Mouse (Mus musculus) neural tube, embryonic 13.5 days (tissue): ENCODE measurements around the gene Aire. TPM values are rescaled to one million over a fixed set of nuclear protein-coding genes. Genes with fewer than 3 reads are reported as not detected.

Source experiments
- ATAC-seq: fragments of 200-750 bp; cut with Nextera tagmentation; 2 replicates; pipeline ENCODE4 v1.8.0; 2017; ENCODE audit warnings: low read depth, mild to moderate bottlenecking, moderate TSS enrichment, moderate library complexity
- H3K27ac ChIP-seq: fragments of 300-500 bp; sonication (generic); replicated peaks from 2 replicates; pipeline ENCODE4 v1.5.1; 2015; ENCODE audit warnings: moderate library complexity, mild to moderate bottlenecking, inconsistent platforms
- H3K27me3 ChIP-seq: fragments of 300-500 bp; sonication (generic); 2 replicates; pipeline ENCODE4 v1.6.1; 2015; ENCODE audit warnings: mild to moderate bottlenecking, inconsistent platforms
- H3K36me3 ChIP-seq: fragments of 300-500 bp; sonication (generic); 2 replicates; pipeline ENCODE4 v1.6.1; 2015; ENCODE audit warnings: mild to moderate bottlenecking, inconsistent platforms
- H3K4me1 ChIP-seq: fragments of 300-500 bp; sonication (generic); replicated peaks from 2 replicates; pipeline ENCODE4 v1.6.1; 2015; ENCODE audit warnings: inconsistent platforms
- H3K4me2 ChIP-seq: fragments of 300-500 bp; sonication (generic); 2 replicates; pipeline ENCODE4 v1.6.1; 2015; ENCODE audit warnings: inconsistent platforms, mild to moderate bottlenecking, moderate library complexity
- H3K4me3 ChIP-seq: fragments of 300-500 bp; sonication (generic); 2 replicates; pipeline ENCODE4 v1.5.1; 2015; ENCODE audit warnings: mild to moderate bottlenecking, inconsistent platforms
- H3K9ac ChIP-seq: fragments of 300-500 bp; sonication (generic); 2 replicates; pipeline ENCODE4 v1.6.1; 2015; ENCODE audit warnings: moderate library complexity, mild to moderate bottlenecking, inconsistent platforms
- H3K9me3 ChIP-seq: fragments of 300-500 bp; sonication (generic); 2 replicates; pipeline ENCODE4 v1.6.1; 2016; ENCODE audit warnings: inconsistent platforms
- WGBS: fragments of 180-500 bp; shearing (Covaris S2); methylation state at CpG from one replicate; pipeline ENCODE4 v1.1.7; 2015; 5-methylcytosine and 5-hydroxymethylcytosine counted together
- polyA plus RNA-seq: library from polyadenylated mRNA; unstranded; fragments of >200 nt; fragmentation: Nextera tagmentation; extraction: Ambion mirVana; gene quantifications from 2 replicates; pipeline ENCODE4 v1.2.1, GENCODE M21; 2015

The Aire gene
- polyA plus RNA-seq, 1 experiment from 2014 or later: 0.10 TPM

- 0 out of 2 replicates have a peak overlapping the region, but pooled peaks have one; percentile 31 for H3K9ac ChIP-seq
- peaks cover 33% of the 10 kb centered on the region for H3K36me3 ChIP-seq
- peaks cover 30% of the 10 kb centered on the region for H3K4me1 ChIP-seq
- no peak overlapping the region for H3K27ac ChIP-seq
- no peaks in the 10 kb centered on the region for H3K9me3 ChIP-seq
- WGBS: 83% methylated on average over 3 of the region's 3 CpGs
- H3K27me3 ChIP-seq: no peaks in the 10 kb centered on the region
- no peak overlapping the region for H3K4me3 ChIP-seq
- no peak for ATAC-seq
- no peak overlapping the region for H3K4me2 ChIP-seq
Measured at GRCm38 (mm10) chr10:78004479-78005100, 38.8 kb downstream of the Aire start.

GRCm38 (mm10) chr10:78002316-78002715, 41.1 kb downstream of the Aire start:
- Histone ChIP-seq H3K27ac (no peak overlapping the region), H3K27me3 (no peaks in the 10 kb centered on the region), H3K4me3 (no peak overlapping the region), H3K9ac (no peak overlapping the region), H3K4me1 (peaks cover 12% of the 10 kb centered on the region), H3K4me2 (no peak overlapping the region), H3K36me3 (peaks cover 55% of the 10 kb centered on the region), H3K9me3 (no peaks in the 10 kb centered on the region)
- ATAC-seq: no peak
- whole genome bisulfite sequencing: 95% methylated on average over 2 of the region's 2 CpGs

DNA sequence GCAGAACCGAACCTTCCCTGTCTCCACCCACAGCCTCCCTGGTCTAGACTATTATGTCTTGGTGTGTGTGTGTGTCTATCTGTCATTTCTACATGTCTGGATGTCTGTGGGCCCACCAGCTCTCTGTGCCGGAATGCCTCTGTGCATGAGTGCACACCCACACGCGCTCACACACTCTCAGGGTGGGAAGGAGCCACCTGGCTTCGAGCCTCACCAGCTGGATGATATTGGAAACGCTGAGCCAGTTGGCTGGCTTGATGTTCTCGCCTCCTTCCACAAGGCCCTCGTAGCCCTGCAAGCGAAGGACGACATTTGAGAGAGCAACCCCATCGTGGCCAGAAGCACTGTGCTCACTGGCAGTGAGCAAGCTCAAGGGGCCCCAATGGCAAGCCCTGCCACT, 41.6 kb downstream of the Aire start:
- no peak overlapping the region for H3K9ac ChIP-seq
- no peak overlapping the region for H3K4me3 ChIP-seq
- H3K4me1 ChIP-seq: peaks cover 7% of the 10 kb centered on the region
- WGBS: 93% methylated on average over 11 of the region's 11 CpGs
- no peak overlapping the region for H3K4me2 ChIP-seq
- H3K36me3 ChIP-seq: peaks cover 61% of the 10 kb centered on the region
- H3K27me3 ChIP-seq: no peaks in the 10 kb centered on the region
- no peak for ATAC-seq
- no peaks in the 10 kb centered on the region for H3K9me3 ChIP-seq
- no peak overlapping the region for H3K27ac ChIP-seq

DNA sequence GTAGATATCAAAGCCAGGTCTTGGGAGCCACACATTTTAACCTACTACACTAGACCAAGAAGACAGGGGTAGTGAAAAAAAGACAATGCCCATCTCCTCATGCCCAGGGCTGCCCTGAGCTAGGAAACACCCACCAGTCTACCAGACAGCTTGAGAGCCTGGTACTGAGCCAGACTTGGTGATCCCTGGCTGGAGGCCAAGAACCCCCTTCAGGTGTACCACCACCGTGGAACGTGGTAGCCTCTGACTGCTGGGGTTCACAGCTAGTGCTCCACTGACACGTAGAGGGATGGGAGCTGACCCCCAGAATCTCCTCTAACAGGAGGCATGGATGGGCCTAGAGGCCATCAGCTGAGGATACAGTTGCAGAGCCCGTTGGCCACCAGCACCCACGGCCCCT, 43.2 kb downstream of the Aire start:
- Histone ChIP-seq H3K9ac (no peak overlapping the region), H3K4me2 (no peak overlapping the region), H3K36me3 (peaks cover 77% of the 10 kb centered on the region), H3K4me1 (no peaks in the 10 kb centered on the region), H3K9me3 (no peaks in the 10 kb centered on the region), H3K27ac (no peak overlapping the region), H3K4me3 (no peak overlapping the region), H3K27me3 (no peaks in the 10 kb centered on the region)
- WGBS: 93% methylated on average over 5 of the region's 5 CpGs
- no peak for ATAC-seq

GRCm38 (mm10) chr10:77995639-77996038, 47.8 kb downstream of the Aire start:
- Histone ChIP-seq H3K4me2 (no peak overlapping the region), H3K4me1 (no peaks in the 10 kb centered on the region), H3K9ac (no peak overlapping the region), H3K4me3 (no peak overlapping the region), H3K27ac (no peak overlapping the region), H3K36me3 (peaks cover 95% of the 10 kb centered on the region), H3K27me3 (no peaks in the 10 kb centered on the region), H3K9me3 (no peaks in the 10 kb centered on the region)
- ATAC-seq: no peak
- 92% methylated on average over 3 of the region's 3 CpGs for whole genome bisulfite sequencing

DNA sequence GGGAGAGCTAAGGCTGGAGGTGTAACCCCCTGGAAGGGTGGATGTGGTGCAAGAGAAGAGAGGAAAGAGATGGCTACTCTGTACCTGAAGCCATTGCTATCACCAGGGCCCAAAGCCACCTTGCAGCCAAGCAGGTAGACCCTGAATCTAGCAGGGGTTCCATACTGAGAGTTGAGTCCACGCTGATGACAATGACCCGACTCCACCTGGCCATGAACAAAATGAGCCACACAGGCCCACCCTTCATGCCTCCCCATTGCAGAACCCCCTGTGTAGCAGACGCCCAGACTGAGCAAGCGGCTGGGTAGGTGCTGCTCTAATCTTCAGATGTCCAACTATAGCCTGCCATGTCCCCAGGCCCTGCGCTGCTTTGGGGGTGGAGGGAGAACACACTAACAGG, 57.6 kb downstream of the Aire start:
- no peak for ATAC-seq
- H3K4me2 ChIP-seq: no peak overlapping the region
- H3K27me3 ChIP-seq: no peaks in the 10 kb centered on the region
- H3K4me3 ChIP-seq: no peak overlapping the region
- H3K27ac ChIP-seq: no peak overlapping the region
- no peak overlapping the region for H3K9ac ChIP-seq
- WGBS: 86% methylated on average over 5 of the region's 5 CpGs
- peaks cover 59% of the 10 kb centered on the region for H3K36me3 ChIP-seq
- no peaks in the 10 kb centered on the region for H3K4me1 ChIP-seq
- H3K9me3 ChIP-seq: no peaks in the 10 kb centered on the region

DNA sequence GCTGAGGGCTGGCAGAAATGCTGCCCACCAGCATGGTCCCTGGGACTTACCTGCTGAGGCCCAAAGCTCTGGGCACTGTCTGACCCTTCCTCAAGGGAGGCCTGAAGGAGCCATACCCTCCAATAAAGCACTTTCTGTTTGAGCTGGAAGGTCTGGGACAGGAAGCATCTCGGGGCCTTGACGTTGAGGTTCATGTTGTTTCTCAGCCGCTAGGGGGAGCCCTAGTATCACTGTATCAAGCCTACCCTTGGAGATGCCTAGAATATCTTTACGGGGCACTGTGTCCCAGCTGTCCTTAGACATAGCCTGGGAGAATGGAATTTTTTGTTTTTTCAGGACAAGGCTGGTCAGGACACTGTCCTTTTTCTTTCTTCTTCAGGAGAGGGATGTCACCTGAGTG, 58.8 kb downstream of the Aire start:
- Histone ChIP-seq H3K4me3 (no peak overlapping the region), H3K27ac (no peak overlapping the region), H3K4me2 (no peak overlapping the region), H3K27me3 (no peaks in the 10 kb centered on the region), H3K4me1 (no peaks in the 10 kb centered on the region), H3K9me3 (no peaks in the 10 kb centered on the region), H3K9ac (no peak overlapping the region), H3K36me3 (peaks cover 54% of the 10 kb centered on the region)
- WGBS: under 1% methylated on average over 4 of the region's 4 CpGs
- peak; percentile 52; the same call in 1 of the 2 replicates for ATAC-seq

Other genes starting within 250 kb of the Aire start
- gene Gm9639, start 248.5 kb downstream of the Aire start, polyA plus RNA-seq: not detected in 2 replicates
- not detected in 2 replicates for gene Gm19668, start 244.5 kb downstream of the Aire start, polyA plus RNA-seq
- not detected in 2 replicates for gene Gm9507, start 231.8 kb downstream of the Aire start, polyA plus RNA-seq
- gene Gm2696, start 228.9 kb downstream of the Aire start, polyA plus RNA-seq: not detected in 2 replicates
- not detected in 2 replicates for gene Krtap10-4, start 216.5 kb downstream of the Aire start, polyA plus RNA-seq
- not detected in 2 replicates for gene Krtap10-10, start 207.7 kb downstream of the Aire start, polyA plus RNA-seq
- not detected in 2 replicates for gene Gm36176, start 196.8 kb downstream of the Aire start, polyA plus RNA-seq
- not detected in 2 replicates for gene Gm10318, start 190.8 kb downstream of the Aire start, polyA plus RNA-seq
- not detected in 2 replicates for gene Gm3285, start 181.6 kb downstream of the Aire start, polyA plus RNA-seq
- gene Lrrc3, start 141.1 kb downstream of the Aire start, polyA plus RNA-seq: 11.5 and 12.1 TPM in 2 replicates
- gene Trpm2, start 73.0 kb downstream of the Aire start, polyA plus RNA-seq: 4.1 and 4.9 TPM in 2 replicates
- 36.8 and 37.4 TPM in 2 replicates for gene 1810043G02Rik, start 65.1 kb downstream of the Aire start, polyA plus RNA-seq
- gene Pfkl, start 33.5 kb downstream of the Aire start, polyA plus RNA-seq: 90.8 and 99.0 TPM in 2 replicates
- gene Dnmt3l, start 1.7 kb downstream of the Aire start, polyA plus RNA-seq: not detected in 2 replicates
- gene Icosl, start 25.7 kb upstream of the Aire start, polyA plus RNA-seq: 0.75 and 0.77 TPM in 2 replicates
- gene D10Jhu81e, start 126.2 kb upstream of the Aire start, polyA plus RNA-seq: 20.8 and 22.5 TPM in 2 replicates
- gene Pwp2, start 141.5 kb upstream of the Aire start, polyA plus RNA-seq: 15.2 and 15.8 TPM in 2 replicates
- gene Trappc10, start 201.0 kb upstream of the Aire start, polyA plus RNA-seq: 21.1 and 26.0 TPM in 2 replicates